Mouse (Mus musculus): ENCODE results near the gene Slc35e3.
"Not testable (repeated sequence)": the region's sequence is repeated elsewhere in the genome, so short reads cannot be mapped to it uniquely, and the experiment has no call there.

Gene Slc35e3

GRCm38 (mm10) chr10:117761551-117761950, 15.4 kb upstream of the Slc35e3 start:
- no peak for DNase-seq

- no peak for DNase-seq
Measured at GRCm38 (mm10) chr10:117760831-117761335, 14.7 kb upstream of the Slc35e3 start.

GRCm38 (mm10) chr10:117759844-117760630, 13.9 kb upstream of the Slc35e3 start:
- DNase-seq: no peak

GRCm38 (mm10) chr10:117758749-117759727, 12.9 kb upstream of the Slc35e3 start:
- no peak for DNase-seq

GRCm38 (mm10) chr10:117758344-117758743, 12.2 kb upstream of the Slc35e3 start:
- not testable (repeated sequence) for DNase-seq

- no peak for DNase-seq
Measured at GRCm38 (mm10) chr10:117757796-117758342, 11.7 kb upstream of the Slc35e3 start.

GRCm38 (mm10) chr10:117757259-117757658, 11.1 kb upstream of the Slc35e3 start:
- no peak for DNase-seq

GRCm38 (mm10) chr10:117756784-117757183, 10.6 kb upstream of the Slc35e3 start:
- DNase-seq: no peak

- DNase-seq: no peak
Measured at GRCm38 (mm10) chr10:117755799-117756467, 9.8 kb upstream of the Slc35e3 start.

- peak; percentile 71 for DNase-seq
Measured at GRCm38 (mm10) chr10:117755086-117755798, 9.1 kb upstream of the Slc35e3 start.

- DNase-seq: no peak
Measured at GRCm38 (mm10) chr10:117754609-117754940, 8.4 kb upstream of the Slc35e3 start.

- no peak for DNase-seq
Measured at GRCm38 (mm10) chr10:117753711-117754608, 7.8 kb upstream of the Slc35e3 start.

- no peak for DNase-seq
Measured at GRCm38 (mm10) chr10:117752851-117753647, 6.9 kb upstream of the Slc35e3 start.

- no peak for DNase-seq
Measured at GRCm38 (mm10) chr10:117752304-117752821, 6.2 kb upstream of the Slc35e3 start.

GRCm38 (mm10) chr10:117751744-117752143, 5.6 kb upstream of the Slc35e3 start:
- DNase-seq: no peak

GRCm38 (mm10) chr10:117751282-117751610, 5.1 kb upstream of the Slc35e3 start:
- no peak for DNase-seq

- DNase-seq: no peak
Measured at GRCm38 (mm10) chr10:117750529-117751281, 4.5 kb upstream of the Slc35e3 start.

GRCm38 (mm10) chr10:117749787-117750343, 3.7 kb upstream of the Slc35e3 start:
- no peak for DNase-seq

Measured in thymus, postnatal 25 days (tissue).